Mouse (Mus musculus) MEL (cell line): ENCODE measurements around the gene Btbd18.

Experiments used
- CTCF ChIP-seq, 3 experiments: IDR thresholded peaks in 2 of 3; conservative IDR thresholded peaks in 1 of 3; 2 replicates each; pipeline ENCODE4 v1.5.1; 2011 to 2012; ENCODE audit warnings: low read length in 3 of 3, low read depth in 2 of 3, mild to moderate bottlenecking in 2 of 3, improper control_type of control experiment in 1 of 3, inconsistent platforms in 1 of 3, mixed read lengths in 1 of 3, moderate library complexity in 1 of 3; ENCODE audit not compliant: control insufficient read depth in 1 of 3, insufficient read depth in 1 of 3, poor library complexity in 1 of 3, severe bottlenecking in 1 of 3
- ELF1 ChIP-seq: IDR thresholded peaks from 2 replicates; pipeline ENCODE4 v1.6.1; 2014; ENCODE audit warnings: low read depth, mild to moderate bottlenecking, inconsistent platforms, low read length, improper control_type of control experiment, moderate library complexity
- GATA1 ChIP-seq: IDR thresholded peaks from 2 replicates; pipeline ENCODE4 v1.6.1; 2011; ENCODE audit warnings: low read depth, low read length, improper control_type of control experiment
- HCFC1 ChIP-seq: IDR thresholded peaks from 2 replicates; pipeline ENCODE4 v1.6.1; 2012; ENCODE audit warnings: low read depth, mild to moderate bottlenecking, inconsistent platforms, low read length, improper control_type of control experiment, moderate library complexity
- MAX ChIP-seq: IDR thresholded peaks from 2 replicates; pipeline ENCODE4 v1.6.1; 2011; ENCODE audit warnings: low read length, improper control_type of control experiment
- POLR2A ChIP-seq, 2 experiments: IDR thresholded peaks; 2 replicates each; pipeline ENCODE4 v1.6.1; 2011 to 2012; ENCODE audit warnings: low read length in 2 of 2, mild to moderate bottlenecking in 2 of 2, control low read depth in 1 of 2, improper control_type of control experiment in 1 of 2, low read depth in 1 of 2, moderate library complexity in 1 of 2; ENCODE audit not compliant: control insufficient read depth in 1 of 2, insufficient read depth in 1 of 2, poor library complexity in 1 of 2

- TF ChIP-seq POLR2A (IDR thresholded peaks at IDR 0.05; ENCODE audit: control insufficient read depth in 1 of 2, insufficient read depth in 1 of 2, low read depth in 1 of 2, low read length in 2 of 2, poor library complexity in 1 of 2): peak; percentile 73 to 85; a peak in 3 of 4 replicates
- TF ChIP-seq MAX: peak; percentile 64; the same call in 1 of the 2 replicates
- peak; percentile 49; the same call in 1 of the 2 replicates for TF ChIP-seq ELF1
- no peak for TF ChIP-seq GATA1
- TF ChIP-seq HCFC1: no peak
- no peak for TF ChIP-seq CTCF (IDR thresholded peaks at IDR 0.05 in 2 of 3, conservative IDR thresholded peaks at IDR 0.05 in 1 of 3; ENCODE audit: control insufficient read depth in 1 of 3, insufficient read depth in 1 of 3, low read depth in 2 of 3, low read length in 3 of 3, poor library complexity in 1 of 3, severe bottlenecking in 1 of 3)
These were observed 56.1 kb downstream of the Btbd18 start, which contains the start of gene Zdhhc5 for GRCm38 (mm10) chr2:84714811-84715561.
